9 mouse cellular contexts compared by ENCODE assay signal in genomic region chr14:25636297-25636696, GRCm38 (mm10). TPM values are rescaled to one million over a fixed set of nuclear protein-coding genes. Genes with fewer than 3 reads are reported as not detected.
DNase-seq lines count a peak whose midpoint lies in the region; ATAC-seq and TF ChIP-seq lines count a peak whose summit lies in the region.
"Had no signal": no experiment of that assay in that cellular context is flagged by ENCODE, and none has a peak within 500 bp of the region (broad histone marks: within the 10 kb centered on the region; RNA-seq: fewer than 3 reads in every experiment).

No protein-coding gene starts in this region.

- no peak overlapping the region for H3K4me2 ChIP-seq in hindbrain, postnatal 0 days (ENCODE audit: low read depth, low read length)
- H3K4me2 ChIP-seq: liver, embryonic 15.5 days had no signal

- 0 out of 2 replicates have a peak, but pooled peaks have one; percentile 43 for TF ChIP-seq EP300 in heart, adult 2 months (IDR thresholded peaks at IDR 0.05; ENCODE audit: insufficient read depth, low read depth, low read length)

- WGBS in heart, adult 2 months, result 43% methylated on average over 7 of the region's 7 CpGs
- 10% methylated on average over 7 of the region's 7 CpGs for WGBS in hindbrain, postnatal 0 days

- H3K9ac ChIP-seq in heart, adult 2 months (ENCODE audit: low read depth, low read length), result no peak overlapping the region
- no peak overlapping the region for H3K9ac ChIP-seq in hindbrain, postnatal 0 days (replicated peaks; ENCODE audit: low read length)
- H3K9ac ChIP-seq: liver, embryonic 15.5 days had no signal

- peaks cover 46% of the 10 kb centered on the region for H3K4me1 ChIP-seq in heart, adult 2 months (ENCODE audit: control insufficient read depth, insufficient read depth, low read length)
- H3K4me1 ChIP-seq in hindbrain, postnatal 0 days (ENCODE audit: insufficient read depth, low read length), result peaks cover 24% of the 10 kb centered on the region

- TF ChIP-seq POLR2A in heart, adult 2 months (IDR thresholded peaks at IDR 0.05; ENCODE audit: insufficient read depth, low read depth, low read length), result no peak

- intact Hi-C loops in heart, adult 2 months (cut with DNase I), result no loop called here
- intact Hi-C loops in heart, postnatal 25 days (cut with DNase I), result no loop called here

- no peaks in the 10 kb centered on the region for H3K79me2 ChIP-seq in heart, adult 2 months (replicated peaks; ENCODE audit: control insufficient read depth, insufficient read depth, low read length)

- ATAC-seq in hindbrain, postnatal 0 days, result peak; percentile 56

- peak overlapping the region; percentile 45 for H3K27ac ChIP-seq in heart, adult 2 months
- H3K27ac ChIP-seq in hindbrain, postnatal 0 days, result peak overlapping the region; percentile 65; the same call in 1 of the 2 replicates
- H3K27ac ChIP-seq: liver, embryonic 15.5 days had no signal

- H3K36me3 ChIP-seq in heart, adult 2 months (ENCODE audit: control insufficient read depth, insufficient read depth, low read length), result peaks cover 2% of the 10 kb centered on the region
- peaks cover 24% of the 10 kb centered on the region for H3K36me3 ChIP-seq in hindbrain, postnatal 0 days (ENCODE audit: insufficient read depth, low read length)

- no peaks in the 10 kb centered on the region for H3K27me3 ChIP-seq in heart, adult 2 months (ENCODE audit: control insufficient read depth, insufficient read depth, low read length)
- no peaks in the 10 kb centered on the region for H3K27me3 ChIP-seq in hindbrain, postnatal 0 days (ENCODE audit: insufficient read depth, low read length)
- H3K27me3 ChIP-seq: liver, embryonic 15.5 days had no signal

- DNase-seq in heart, adult 2 months, result peak in 1 of 2 experiments; percentile 72
- DNase-seq in heart, postnatal 25 days (ENCODE audit: low spot score), result no peak
- DNase-seq in adipocyte (ENCODE audit: low spot score), result peak; percentile 12
- DNase-seq in fat pad, adult 2 months (ENCODE audit: extremely low read depth, low read depth, low spot score), result peak; percentile 92
- DNase-seq in hindbrain, postnatal 0 days (ENCODE audit: low spot score), result peak; percentile 70
- DNase-seq in spleen, postnatal 10 days (ENCODE audit: low spot score in 2 of 2), result no peak
- DNase-seq in B cell, adult 2 months, result no peak
- DNase-seq in ovary, postnatal 36 days (ENCODE audit: low spot score), result no peak

- no peak overlapping the region for H3K4me3 ChIP-seq in heart, adult 2 months
- no peak overlapping the region for H3K4me3 ChIP-seq in hindbrain, postnatal 0 days (ENCODE audit: low read length)
- H3K4me3 ChIP-seq: liver, embryonic 15.5 days had no signal

- no peak for TF ChIP-seq CTCF in heart, adult 2 months (IDR thresholded peaks at IDR 0.05)
- TF ChIP-seq CTCF in hindbrain, postnatal 0 days (IDR thresholded peaks at IDR 0.05; ENCODE audit: low read depth), result no peak

- H3K9me3 ChIP-seq in hindbrain, postnatal 0 days (ENCODE audit: low read length), result no peaks in the 10 kb centered on the region
- H3K9me3 ChIP-seq: liver, embryonic 15.5 days had no signal

RNA-seq across cellular contexts. Expression of gene Ppif, which starts 57.7 kb away (rescaled TPM):
- total RNA-seq in heart, adult 2 months (2021), result 100 to 1,000 TPM; 244 to 288 TPM
- 487 and 529 TPM in 2 replicates for polyA plus RNA-seq in heart, adult 2 months (2012; rRNA removed)
- total RNA-seq in heart, postnatal 25 days (2021), result 100 to 1,000 TPM; 277 to 296 TPM
- 55.3 and 55.4 TPM in 2 replicates for total RNA-seq in hindbrain, postnatal 0 days (2014; rRNA removed)
- polyA plus RNA-seq in hindbrain, postnatal 0 days (2015; fragmentation: Nextera tagmentation; extraction: Ambion mirVana), result 46.1 and 46.7 TPM in 2 replicates

Comparison
In these comparisons a context has a peak if more than half of its experiments do, and no peak if none do; other contexts are left out.
1. DNase-seq: peak in adipocyte (single experiment), fat pad, adult 2 months (single experiment) and hindbrain, postnatal 0 days (single experiment); none in heart, postnatal 25 days (single experiment), spleen, postnatal 10 days (0 of 2), B cell, adult 2 months (0 of 2) and ovary, postnatal 36 days (single experiment).